Mouse (Mus musculus) thymus, postnatal 0 days (tissue): ENCODE results near the gene Myo10. TPM values are rescaled to one million over a fixed set of nuclear protein-coding genes. Genes with fewer than 3 reads are reported as not detected.

Source experiments
- DNase-seq: peaks from one replicate; pipeline ENCODE4 v3.0.0-alpha.2; 2015; ENCODE audit warnings: low spot score
- polyA plus RNA-seq: library from polyadenylated mRNA; unstranded; fragments of >200 nt; fragmentation: Nextera tagmentation; extraction: Ambion mirVana; gene quantifications from 2 replicates; pipeline ENCODE4 v1.2.1, GENCODE M21; 2015

Gene Myo10
- polyA plus RNA-seq, 1 experiment from 2014 or later = 16.3 TPM

- DNase-seq = no peak
Measured at GRCm38 (mm10) chr15:25651820-25652219, 29.5 kb downstream of the Myo10 start.

DNA sequence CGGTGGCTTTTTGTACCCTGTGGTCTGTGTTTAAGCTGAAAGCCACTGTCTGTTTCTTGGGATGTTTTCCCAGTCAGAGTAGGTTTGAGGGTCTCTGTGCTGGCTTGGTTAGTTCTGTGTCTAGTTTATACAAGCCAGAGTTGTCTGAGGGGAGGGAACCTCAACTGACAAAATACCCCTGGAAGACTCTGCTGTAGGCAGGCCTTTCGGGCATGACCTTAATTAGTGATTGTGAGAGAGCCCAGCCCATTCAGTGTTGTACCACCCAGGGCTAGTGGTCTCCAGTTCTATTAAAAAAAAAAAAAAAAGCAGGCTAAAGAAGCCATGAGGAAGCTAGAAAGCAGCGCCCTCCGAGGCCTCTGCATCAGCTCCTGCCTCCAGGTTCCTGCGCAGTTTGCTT is 30.0 kb downstream of the Myo10 start:
- no peak for DNase-seq

GRCm38 (mm10) chr15:25652933-25653332 is 30.6 kb downstream of the Myo10 start:
- DNase-seq = no peak

GRCm38 (mm10) chr15:25653680-25654079 is 31.4 kb downstream of the Myo10 start:
- no peak for DNase-seq

- DNase-seq = no peak
Measured at GRCm38 (mm10) chr15:25662833-25663519, 40.7 kb downstream of the Myo10 start.

DNA sequence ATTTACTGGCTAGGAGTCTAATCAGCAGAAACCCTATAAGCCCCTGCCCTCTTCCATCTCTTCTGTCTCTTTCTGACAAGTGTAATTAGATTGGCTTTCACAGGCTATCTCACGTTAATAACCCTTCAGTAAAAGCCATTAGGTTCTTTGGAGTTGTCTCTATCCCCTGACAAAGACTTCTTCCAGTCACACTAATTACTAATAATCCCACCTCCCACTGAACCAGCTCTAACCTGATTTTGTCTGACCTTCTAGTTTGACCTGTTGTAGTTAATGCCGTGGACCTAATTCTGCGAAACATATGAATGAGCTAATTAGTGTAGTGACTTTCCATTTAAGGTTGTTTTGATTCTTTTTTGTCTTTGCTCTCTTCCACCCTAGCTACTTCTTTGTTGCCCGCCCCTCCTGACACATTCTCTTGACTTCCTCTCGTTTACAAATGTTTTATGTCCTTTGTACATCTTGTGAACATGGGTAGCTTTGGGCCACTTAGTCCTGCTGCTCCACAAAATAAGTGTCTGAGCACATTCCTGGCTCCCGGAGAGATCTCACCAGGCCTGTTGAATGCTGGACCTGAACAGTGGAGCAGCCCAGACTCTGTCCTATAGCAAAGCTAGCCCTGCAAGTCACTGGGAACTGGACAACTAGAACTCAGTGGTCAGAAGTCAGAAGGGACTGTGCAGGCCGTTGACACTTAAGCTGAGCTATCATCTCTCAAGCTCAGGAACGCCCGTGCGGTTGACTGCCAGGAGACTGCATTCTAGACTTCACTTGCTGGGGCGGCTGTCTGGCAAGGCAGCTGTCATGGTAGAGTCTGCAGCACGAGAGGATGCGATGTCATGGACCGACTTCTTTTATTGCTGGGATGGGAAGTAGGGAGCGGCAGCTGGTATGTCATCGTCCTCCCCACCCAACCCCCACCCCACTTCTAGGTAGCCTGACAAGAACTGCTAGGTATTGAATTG is 47.2 kb downstream of the Myo10 start:
- no peak for DNase-seq

GRCm38 (mm10) chr15:25673231-25673980 is 51.1 kb downstream of the Myo10 start:
- peak; percentile 31 for DNase-seq

DNA sequence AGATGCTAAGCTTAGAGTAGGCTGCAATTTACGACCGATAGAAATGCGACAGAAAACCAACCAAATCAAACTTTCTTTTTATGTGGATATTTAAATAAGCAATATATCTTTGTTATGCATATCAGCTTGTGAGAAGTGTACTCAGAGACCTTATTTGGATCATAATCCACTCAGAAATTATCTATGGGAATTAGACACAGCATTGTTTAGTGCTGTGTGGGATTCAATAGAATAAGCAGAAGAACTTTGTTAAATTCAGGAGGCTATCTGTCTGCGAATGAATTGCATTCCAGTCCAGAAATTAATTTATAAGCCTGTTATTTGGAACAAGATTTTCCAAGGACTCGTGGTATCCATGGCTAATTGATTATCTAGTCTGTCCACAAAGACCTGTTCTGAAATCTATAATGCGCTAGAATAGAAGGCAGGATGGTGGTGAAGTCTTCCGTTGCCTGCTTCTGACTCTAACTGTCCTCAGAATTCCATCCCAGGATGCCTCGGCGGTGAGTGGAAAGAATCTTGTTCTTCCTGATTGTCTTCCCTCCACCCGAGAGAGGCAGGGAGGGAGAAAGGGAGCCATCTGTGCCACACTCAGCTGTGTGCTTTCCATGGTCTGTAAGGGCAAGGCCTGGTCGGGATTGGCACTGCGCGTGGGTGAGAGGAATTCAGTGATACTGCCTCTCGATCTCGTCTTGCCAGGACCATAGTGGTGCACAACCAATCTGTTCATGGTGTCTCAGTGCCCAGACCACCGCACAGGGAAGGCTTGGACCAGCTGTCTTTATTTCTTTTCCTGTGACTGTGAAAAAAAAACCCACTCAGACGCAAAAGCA is 52.0 kb downstream of the Myo10 start:
- no peak for DNase-seq

GRCm38 (mm10) chr15:25674932-25675250 is 52.6 kb downstream of the Myo10 start:
- DNase-seq = no peak

DNA sequence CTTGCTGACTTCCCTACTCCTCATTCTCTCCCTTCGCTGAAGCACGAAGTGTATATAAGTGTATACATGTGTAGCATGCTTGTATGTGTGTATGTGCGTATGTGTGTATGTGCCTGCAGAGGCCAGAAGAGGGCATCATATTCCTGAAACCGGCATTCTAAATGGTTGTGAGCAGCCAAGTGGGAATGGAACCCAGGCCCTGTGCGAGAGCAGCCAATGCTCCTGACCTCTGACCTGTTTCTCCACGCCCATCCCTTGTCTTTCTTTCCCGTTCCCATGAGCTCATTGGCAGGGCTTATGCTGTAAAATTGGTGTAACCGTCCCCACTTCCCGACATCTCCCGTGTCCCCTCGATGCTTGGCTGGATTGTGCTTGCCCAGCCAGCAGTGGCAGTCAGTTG is 53.0 kb downstream of the Myo10 start:
- DNase-seq = no peak

DNA sequence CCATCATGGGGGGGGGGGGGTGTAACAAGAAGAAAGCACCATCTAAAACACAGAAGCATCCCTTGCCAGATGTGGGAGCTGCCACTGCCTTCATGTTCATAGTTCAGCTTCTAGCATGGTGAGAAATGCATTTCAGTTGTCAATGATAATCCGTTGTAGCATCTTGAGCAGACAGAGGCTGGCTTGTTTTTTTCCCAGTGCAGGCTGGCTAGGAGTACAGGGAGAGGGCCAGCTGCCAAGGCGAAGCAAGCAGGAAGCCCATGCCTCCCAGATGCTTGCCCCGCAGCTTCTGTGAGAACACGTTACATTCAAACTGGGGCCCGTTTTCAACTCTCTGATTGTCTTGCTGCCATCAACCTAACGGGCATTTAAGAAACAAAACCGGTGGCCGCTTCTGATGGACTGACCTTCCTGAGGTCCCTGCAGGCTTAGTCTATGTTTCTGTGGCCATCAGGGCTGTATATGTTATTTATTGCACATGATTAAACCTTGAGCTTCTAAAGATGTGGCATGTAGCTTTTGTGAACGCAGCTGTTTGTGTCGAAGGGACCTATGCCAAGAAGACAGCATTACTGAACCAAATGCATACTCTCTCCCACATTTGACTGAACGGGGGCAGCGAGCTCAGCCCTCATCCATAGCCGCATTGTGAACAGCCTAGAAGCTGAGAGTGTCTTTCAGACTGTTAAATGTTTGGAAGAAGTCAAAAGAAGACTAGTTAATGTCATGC is 53.9 kb downstream of the Myo10 start:
- DNase-seq = no peak

GRCm38 (mm10) chr15:25679081-25679480 is 56.8 kb downstream of the Myo10 start:
- no peak for DNase-seq

DNA sequence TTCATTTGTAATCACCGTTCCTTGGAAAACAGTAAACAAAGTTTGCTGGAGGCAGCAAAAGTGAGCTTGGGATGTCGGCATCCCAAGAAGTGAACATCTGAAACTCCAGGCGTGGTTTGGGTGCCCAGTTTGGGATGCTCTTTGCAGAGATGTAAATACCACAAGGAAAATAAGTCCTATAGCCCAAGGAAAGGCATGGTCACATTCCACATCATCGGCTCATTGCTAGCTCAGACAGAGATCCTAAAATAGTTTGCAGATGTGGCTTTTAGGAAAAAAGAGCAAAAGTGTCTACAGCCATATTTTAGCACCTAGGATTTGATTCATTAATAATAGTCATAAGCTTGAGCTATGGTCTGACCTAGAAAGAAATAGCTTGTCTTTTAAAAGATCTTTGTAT is 57.3 kb downstream of the Myo10 start:
- DNase-seq = no peak

DNA sequence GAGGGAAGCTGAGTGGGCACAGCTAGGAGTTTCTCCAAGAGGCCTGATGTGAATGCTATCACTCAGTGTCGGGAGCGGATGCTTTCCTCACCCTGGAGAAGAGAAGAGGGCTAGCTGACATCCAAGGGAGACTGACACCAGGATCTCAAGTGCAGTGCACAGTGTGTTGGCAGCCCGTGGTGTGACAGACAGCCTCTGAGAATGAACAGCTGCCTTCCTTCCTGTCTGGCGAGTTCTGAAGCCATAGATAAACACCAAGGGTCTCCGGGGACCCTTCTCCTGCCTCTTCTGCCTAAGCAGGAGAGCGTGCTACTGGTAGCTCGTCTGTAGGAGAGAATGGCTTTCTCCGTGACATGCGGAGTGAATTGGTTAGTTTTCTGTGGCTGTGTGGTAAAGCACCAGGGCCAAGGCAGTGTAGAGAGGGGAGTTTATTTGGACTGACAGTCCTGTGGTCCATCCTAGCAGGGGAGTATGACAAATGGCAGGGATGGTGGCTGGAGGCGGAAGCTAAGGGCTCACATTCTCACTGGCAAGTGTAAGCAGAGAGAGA is 58.0 kb downstream of the Myo10 start:
- no peak for DNase-seq

DNA sequence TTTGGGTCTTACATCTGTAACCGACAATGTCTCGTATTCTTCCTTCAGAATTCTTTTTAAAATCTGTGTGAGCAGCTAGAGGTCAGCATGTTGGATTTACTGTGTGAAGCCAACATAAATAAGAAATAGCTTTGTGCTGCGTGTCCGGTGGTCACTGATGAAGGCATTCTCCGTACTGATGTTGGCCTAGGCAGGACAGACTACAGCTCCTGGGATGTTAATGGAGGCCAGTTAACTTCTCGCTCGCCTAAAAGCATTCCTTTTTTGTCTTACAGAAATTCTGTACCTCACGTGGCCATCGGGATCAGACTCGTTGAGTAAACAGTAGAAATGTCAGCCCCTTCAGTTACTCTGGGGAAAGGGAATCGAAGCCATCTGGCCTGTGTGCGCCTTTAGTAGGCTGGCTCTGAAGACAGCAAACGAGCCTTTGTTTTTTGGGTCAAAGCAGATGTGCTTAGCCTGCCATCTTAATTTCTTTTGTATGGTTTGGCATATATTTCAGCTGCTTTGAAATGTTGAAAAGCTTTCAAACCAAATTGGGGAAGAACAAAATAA is 60.7 kb downstream of the Myo10 start:
- no peak for DNase-seq

DNA sequence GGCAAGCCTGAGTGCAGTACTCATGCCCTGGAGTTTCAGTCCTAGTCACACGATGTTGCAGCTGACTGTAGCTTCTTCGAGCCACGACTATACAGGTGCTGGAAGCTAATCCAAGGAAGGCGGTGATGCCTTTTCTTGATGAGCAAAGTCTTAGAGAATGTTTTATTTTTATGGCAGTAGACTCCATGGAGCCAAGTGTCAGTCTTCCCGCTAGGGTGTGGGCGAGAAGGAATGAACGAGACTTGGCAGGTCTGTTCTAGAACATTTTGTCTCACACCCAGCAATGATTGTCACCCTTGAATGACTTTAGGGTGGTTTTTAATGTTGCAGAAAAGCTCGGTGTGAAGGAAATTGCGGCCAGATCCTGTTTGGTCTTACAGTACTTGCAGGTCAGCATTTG is 62.9 kb downstream of the Myo10 start:
- DNase-seq = no peak

- no peak for DNase-seq
Measured at GRCm38 (mm10) chr15:25688424-25689283, 66.3 kb downstream of the Myo10 start.

GRCm38 (mm10) chr15:25689477-25689876 is 67.2 kb downstream of the Myo10 start:
- DNase-seq = no peak
